Mouse (Mus musculus) forebrain, embryonic 11.5 days (tissue): ENCODE measurements around the gene Prox2. TPM values are rescaled to one million over a fixed set of nuclear protein-coding genes. Genes with fewer than 3 reads are reported as not detected.

Experiments used
- ATAC-seq: fragments of 200-750 bp; cut with Nextera tagmentation; replicated peaks from 2 replicates; pipeline ENCODE4 v1.8.0; 2017; ENCODE audit warnings: moderate TSS enrichment; ENCODE audit not compliant: low FRiP score
- DNase-seq: peaks from one replicate; pipeline ENCODE4 v3.0.0-alpha.2; 2017; ENCODE audit warnings: low spot score
- H3K27ac ChIP-seq: fragments of 300-500 bp; sonication (generic); 2 replicates; pipeline ENCODE4 v1.5.1; 2014; ENCODE audit warnings: low read depth, low read length
- H3K27me3 ChIP-seq: fragments of 300-500 bp; sonication (generic); 2 replicates; pipeline ENCODE4 v1.6.1; 2014; ENCODE audit warnings: mild to moderate bottlenecking, low read length, mixed read lengths; ENCODE audit not compliant: control insufficient read depth, insufficient read depth
- H3K36me3 ChIP-seq: fragments of 300-500 bp; sonication (generic); 2 replicates; pipeline ENCODE4 v1.6.1; 2014; ENCODE audit warnings: mild to moderate bottlenecking, low read length, moderate library complexity, mixed read lengths; ENCODE audit not compliant: control insufficient read depth, insufficient read depth
- H3K4me1 ChIP-seq: fragments of 300-500 bp; sonication (generic); replicated peaks from 2 replicates; pipeline ENCODE4 v1.6.1; 2014; ENCODE audit warnings: low read length, mixed read lengths; ENCODE audit not compliant: control insufficient read depth, insufficient read depth
- H3K4me2 ChIP-seq: fragments of 300-500 bp; sonication (generic); 2 replicates; pipeline ENCODE4 v1.6.1; 2014; ENCODE audit warnings: low read depth, mild to moderate bottlenecking, low read length, moderate library complexity, mixed read lengths; ENCODE audit not compliant: severe bottlenecking
- H3K4me3 ChIP-seq: fragments of 300-500 bp; sonication (generic); 2 replicates; pipeline ENCODE4 v1.5.1; 2014; ENCODE audit warnings: low read depth, low read length
- H3K9ac ChIP-seq: fragments of 300-500 bp; sonication (generic); 2 replicates; pipeline ENCODE4 v1.6.1; 2014; ENCODE audit warnings: low read length
- H3K9me3 ChIP-seq: fragments of 300-500 bp; sonication (generic); 2 replicates; pipeline ENCODE4 v1.6.1; 2016; ENCODE audit warnings: low read length, mixed read lengths; ENCODE audit not compliant: control insufficient read depth
- WGBS: fragments of 180-500 bp; shearing (Covaris S2); extraction: QIAGEN DNeasy Blood & Tissue Kit; methylation state at CpG from one replicate; pipeline ENCODE4 v1.1.7; 2014; 5-methylcytosine and 5-hydroxymethylcytosine counted together
- polyA plus RNA-seq: library from polyadenylated mRNA; unstranded; fragments of >200 nt; fragmentation: Nextera tagmentation; extraction: Ambion mirVana; gene quantifications from 2 replicates; pipeline ENCODE4 v1.2.1, GENCODE M21; 2014

Gene Prox2
- polyA plus RNA-seq, 1 experiment from 2014 or later: 3.5 TPM

GRCm38 (mm10) chr12:85092214-85092613 lies 18.3 kb downstream of the Prox2 start:
- Histone ChIP-seq H3K4me1 (no peaks in the 10 kb centered on the region), H3K4me2 (no peak overlapping the region), H3K36me3 (no peaks in the 10 kb centered on the region; the same call in none of the 2 replicates), H3K27ac (no peak overlapping the region), H3K27me3 (no peaks in the 10 kb centered on the region), H3K4me3 (no peak overlapping the region), H3K9ac (no peak overlapping the region), H3K9me3 (no peaks in the 10 kb centered on the region)
- peak; percentile 77 for DNase-seq
- WGBS: 7% methylated on average over 3 of the region's 3 CpGs
- no peak for ATAC-seq

GRCm38 (mm10) chr12:85091190-85091589 lies 19.4 kb downstream of the Prox2 start:
- no peaks in the 10 kb centered on the region for H3K27me3 ChIP-seq
- no peak overlapping the region for H3K9ac ChIP-seq
- no peak overlapping the region for H3K4me2 ChIP-seq
- no peaks in the 10 kb centered on the region for H3K9me3 ChIP-seq
- no peak overlapping the region for H3K4me3 ChIP-seq
- H3K27ac ChIP-seq: no peak overlapping the region
- DNase-seq: no peak
- H3K36me3 ChIP-seq: no peaks in the 10 kb centered on the region; the same call in none of the 2 replicates
- ATAC-seq: no peak
- WGBS: 85% methylated on average over 3 of the region's 3 CpGs
- H3K4me1 ChIP-seq: no peaks in the 10 kb centered on the region

- no peaks in the 10 kb centered on the region for H3K4me1 ChIP-seq
- WGBS: 94% methylated on average over 12 of the region's 12 CpGs
- no peak overlapping the region for H3K9ac ChIP-seq
- no peaks in the 10 kb centered on the region; the same call in none of the 2 replicates for H3K36me3 ChIP-seq
- no peak overlapping the region for H3K4me2 ChIP-seq
- no peak overlapping the region for H3K27ac ChIP-seq
- H3K9me3 ChIP-seq: no peaks in the 10 kb centered on the region
- no peak for ATAC-seq
- H3K4me3 ChIP-seq: no peak overlapping the region
- DNase-seq: no peak
- H3K27me3 ChIP-seq: no peaks in the 10 kb centered on the region
Observed at GRCm38 (mm10) chr12:85087845-85088244, 22.7 kb downstream of the Prox2 start.

GRCm38 (mm10) chr12:85084941-85085340 lies 25.6 kb downstream of the Prox2 start:
- no peak overlapping the region for H3K27ac ChIP-seq
- H3K27me3 ChIP-seq: no peaks in the 10 kb centered on the region
- H3K36me3 ChIP-seq: no peaks in the 10 kb centered on the region; the same call in none of the 2 replicates
- 83% methylated on average over 4 of the region's 4 CpGs for WGBS
- no peak for ATAC-seq
- no peaks in the 10 kb centered on the region for H3K4me1 ChIP-seq
- no peak overlapping the region for H3K9ac ChIP-seq
- H3K4me2 ChIP-seq: no peak overlapping the region
- no peaks in the 10 kb centered on the region for H3K9me3 ChIP-seq
- no peak overlapping the region for H3K4me3 ChIP-seq
- DNase-seq: no peak

- Histone ChIP-seq H3K4me3 (no peak overlapping the region), H3K27ac (no peak overlapping the region), H3K4me2 (no peak overlapping the region), H3K9ac (no peak overlapping the region), H3K9me3 (no peaks in the 10 kb centered on the region), H3K36me3 (no peaks in the 10 kb centered on the region; the same call in none of the 2 replicates), H3K4me1 (no peaks in the 10 kb centered on the region), H3K27me3 (no peaks in the 10 kb centered on the region)
- DNase-seq (no peak), ATAC-seq (no peak)
- WGBS: 91% methylated on average over 2 of the region's 2 CpGs
Observed at GRCm38 (mm10) chr12:85084257-85084656, 26.3 kb downstream of the Prox2 start.

GRCm38 (mm10) chr12:85077100-85077499 lies 33.5 kb downstream of the Prox2 start:
- H3K36me3 ChIP-seq: peaks cover 3% of the 10 kb centered on the region; the same call in 1 of the 2 replicates
- DNase-seq (no peak), ATAC-seq (no peak)
- WGBS: 90% methylated on average over 3 of the region's 3 CpGs
- H3K4me3 ChIP-seq: no peak overlapping the region
- H3K4me1 ChIP-seq: no peaks in the 10 kb centered on the region
- no peak overlapping the region for H3K9ac ChIP-seq
- no peaks in the 10 kb centered on the region for H3K27me3 ChIP-seq
- no peaks in the 10 kb centered on the region for H3K9me3 ChIP-seq
- no peak overlapping the region for H3K4me2 ChIP-seq
- no peak overlapping the region for H3K27ac ChIP-seq

- H3K27me3 ChIP-seq: no peaks in the 10 kb centered on the region
- H3K4me3 ChIP-seq: no peak overlapping the region
- DNase-seq (no peak), ATAC-seq (no peak)
- no peak overlapping the region for H3K4me2 ChIP-seq
- peaks cover 3% of the 10 kb centered on the region; the same call in 1 of the 2 replicates for H3K36me3 ChIP-seq
- H3K27ac ChIP-seq: no peak overlapping the region
- H3K4me1 ChIP-seq: no peaks in the 10 kb centered on the region
- no peaks in the 10 kb centered on the region for H3K9me3 ChIP-seq
- no peak overlapping the region for H3K9ac ChIP-seq
Observed at GRCm38 (mm10) chr12:85071043-85071442, 39.5 kb downstream of the Prox2 start.

GRCm38 (mm10) chr12:85051218-85051617 lies 59.3 kb downstream of the Prox2 start:
- no peak for DNase-seq
- Histone ChIP-seq H3K27ac (no peak overlapping the region), H3K4me3 (no peak overlapping the region), H3K9me3 (no peaks in the 10 kb centered on the region), H3K4me2 (no peak overlapping the region), H3K4me1 (no peaks in the 10 kb centered on the region), H3K27me3 (no peaks in the 10 kb centered on the region), H3K36me3 (no peaks in the 10 kb centered on the region; the same call in 1 of the 2 replicates), H3K9ac (no peak overlapping the region)
- ATAC-seq: no peak
- WGBS: 95% methylated on average over 6 of the region's 6 CpGs
